Mouse (Mus musculus) MEL (cell line): Measurements from ENCODE around the gene Gm34302.

Experiments used
- CTCF ChIP-seq, 3 experiments: IDR thresholded peaks in 2 of 3; conservative IDR thresholded peaks in 1 of 3; 2 replicates each; pipeline ENCODE4 v1.5.1; 2011 to 2012; ENCODE audit warnings: low read length in 3 of 3, low read depth in 2 of 3, mild to moderate bottlenecking in 2 of 3, improper control_type of control experiment in 1 of 3, inconsistent platforms in 1 of 3, mixed read lengths in 1 of 3, moderate library complexity in 1 of 3; ENCODE audit not compliant: control insufficient read depth in 1 of 3, insufficient read depth in 1 of 3, poor library complexity in 1 of 3, severe bottlenecking in 1 of 3
- E2F4 ChIP-seq: IDR thresholded peaks from 2 replicates; pipeline ENCODE4 v1.6.1; 2011; ENCODE audit warnings: low read depth, low read length, improper control_type of control experiment, borderline replicate concordance
- EP300 ChIP-seq, 2 experiments: IDR thresholded peaks; 2 replicates each; pipeline ENCODE4 v1.6.1; 2011; ENCODE audit warnings: improper control_type of control experiment in 2 of 2, low read length in 2 of 2, low read depth in 1 of 2, mild to moderate bottlenecking in 1 of 2
- GATA1 ChIP-seq: IDR thresholded peaks from 2 replicates; pipeline ENCODE4 v1.6.1; 2011; ENCODE audit warnings: low read depth, low read length, improper control_type of control experiment
- MAFK ChIP-seq: IDR thresholded peaks from 2 replicates; pipeline ENCODE4 v1.6.1; 2011; ENCODE audit warnings: low read depth, mild to moderate bottlenecking, low read length, improper control_type of control experiment, borderline replicate concordance
- POLR2AphosphoS2 ChIP-seq: IDR thresholded peaks from 2 replicates; pipeline ENCODE4 v1.6.1; 2011; ENCODE audit warnings: low read length, improper control_type of control experiment
- SIN3A ChIP-seq: IDR thresholded peaks from 2 replicates; pipeline ENCODE4 v1.6.1; 2012; ENCODE audit warnings: low read length, improper control_type of control experiment, inconsistent platforms
- USF2 ChIP-seq, 2 experiments: IDR thresholded peaks; 2 replicates each; pipeline ENCODE4 v1.6.1; 2011 to 2012; ENCODE audit warnings: improper control_type of control experiment in 2 of 2, low read length in 2 of 2, borderline replicate concordance in 1 of 2, inconsistent platforms in 1 of 2, low read depth in 1 of 2, mild to moderate bottlenecking in 1 of 2; ENCODE audit not compliant: insufficient read depth in 1 of 2

- no peak for TF ChIP-seq E2F4
- no peak for TF ChIP-seq CTCF (IDR thresholded peaks at IDR 0.05 in 2 of 3, conservative IDR thresholded peaks at IDR 0.05 in 1 of 3; ENCODE audit: control insufficient read depth in 1 of 3, insufficient read depth in 1 of 3, low read depth in 2 of 3, low read length in 3 of 3, poor library complexity in 1 of 3, severe bottlenecking in 1 of 3)
- no peak for TF ChIP-seq POLR2AphosphoS2
- no peak for TF ChIP-seq USF2 (IDR thresholded peaks at IDR 0.05; ENCODE audit: borderline replicate concordance in 1 of 2, insufficient read depth in 1 of 2, low read depth in 1 of 2, low read length in 2 of 2)
- no peak for TF ChIP-seq SIN3A
- TF ChIP-seq GATA1, result no peak
- TF ChIP-seq MAFK, result no peak
- no peak for TF ChIP-seq EP300 (IDR thresholded peaks at IDR 0.05; ENCODE audit: low read depth in 1 of 2, low read length in 2 of 2)
These were observed 25.2 kb upstream of the Gm34302 start for GRCm38 (mm10) chr3:63508924-63509323.
